Mouse (Mus musculus): Measurements from ENCODE around the gene Rraga.
"Not testable (repeated sequence)": the region's sequence is repeated elsewhere in the genome, so short reads cannot be mapped to it uniquely, and the experiment has no call there.

Gene Rraga

GRCm38 (mm10) chr4:86588236-86588635, 12.8 kb downstream of the Rraga start:
- no peak for DNase-seq (ENCODE audit: low read depth, low spot score)

GRCm38 (mm10) chr4:86591304-86591703, 15.8 kb downstream of the Rraga start:
- no peak for DNase-seq (ENCODE audit: low read depth, low spot score)

GRCm38 (mm10) chr4:86611524-86612288, 36.2 kb downstream of the Rraga start, which contains the start of gene Haus6:
TSS of gene Haus6 (minus strand) at chr4:86612055.
- DNase-seq (ENCODE audit: low read depth, low spot score) = peak; percentile 100

- DNase-seq (ENCODE audit: low read depth, low spot score) = no peak
Observed at GRCm38 (mm10) chr4:86612289-86612620, 36.8 kb downstream of the Rraga start.

GRCm38 (mm10) chr4:86620506-86620905, 45.0 kb downstream of the Rraga start:
- peak; percentile 78 for DNase-seq (ENCODE audit: low read depth, low spot score)

- no peak for DNase-seq (ENCODE audit: low read depth, low spot score)
Observed at GRCm38 (mm10) chr4:86622116-86622515, 46.6 kb downstream of the Rraga start.

GRCm38 (mm10) chr4:86622532-86622931, 47.1 kb downstream of the Rraga start:
- not testable (repeated sequence) for DNase-seq (ENCODE audit: low read depth, low spot score)

GRCm38 (mm10) chr4:86625463-86625862, 50.0 kb downstream of the Rraga start:
- DNase-seq (ENCODE audit: low read depth, low spot score) = no peak

GRCm38 (mm10) chr4:86626496-86626895, 51.0 kb downstream of the Rraga start:
- DNase-seq (ENCODE audit: low read depth, low spot score) = not testable (repeated sequence)

Data from brain, adult 2 months (tissue).